Mouse (Mus musculus) gastrocnemius, adult 8-10 months (tissue): ENCODE measurements around the gene Ccl11. TPM values are rescaled to one million over a fixed set of nuclear protein-coding genes. Genes with fewer than 3 reads are reported as not detected.

ENCODE experiments used
- total RNA-seq, 4 experiments: library from RNA; stranded (reverse); gene quantifications; 2 replicates each; pipeline ENCODE4 v1.2.4; 2022

The Ccl11 gene
- total RNA-seq, 4 experiments from 2014 or later, result 13.0 to 23.4 (median 18.2) TPM

Other genes starting within 250 kb of the Ccl11 start
- under 1 TPM in 3 of 4 experiments, not detected in 1; 0.12 to 0.13 (median 0.12) TPM for gene 5530401A14Rik, start 197.2 kb upstream of the Ccl11 start, total RNA-seq
- 1 to 10 TPM in 1 of 4 experiments, under 1 TPM in 3; 0.13 to 1.5 (median 0.41) TPM for gene Asic2, start 89.4 kb upstream of the Ccl11 start, total RNA-seq
- gene Ccl2, start 22.3 kb upstream of the Ccl11 start, total RNA-seq, result under 1 TPM in 2 of 4 experiments, not detected in 2; 0.74 to 0.94 TPM
- not detected for gene Gm17268, start 19.3 kb upstream of the Ccl11 start, total RNA-seq
- gene Ccl7, start 12.1 kb upstream of the Ccl11 start, total RNA-seq, result under 1 TPM in 1 of 4 experiments, not detected in 3; 0.56 TPM
- not detected for gene Ccl12, start 44.0 kb downstream of the Ccl11 start, total RNA-seq
- gene Ccl8, start 57.4 kb downstream of the Ccl11 start, total RNA-seq, result under 1 TPM in 1 of 4 experiments, not detected in 3; 0.86 TPM
- gene Ccl1, start 247.9 kb downstream of the Ccl11 start, total RNA-seq, result not detected